Comparison of ENCODE assay signal across 21 mouse cellular contexts in the genomic region with DNA sequence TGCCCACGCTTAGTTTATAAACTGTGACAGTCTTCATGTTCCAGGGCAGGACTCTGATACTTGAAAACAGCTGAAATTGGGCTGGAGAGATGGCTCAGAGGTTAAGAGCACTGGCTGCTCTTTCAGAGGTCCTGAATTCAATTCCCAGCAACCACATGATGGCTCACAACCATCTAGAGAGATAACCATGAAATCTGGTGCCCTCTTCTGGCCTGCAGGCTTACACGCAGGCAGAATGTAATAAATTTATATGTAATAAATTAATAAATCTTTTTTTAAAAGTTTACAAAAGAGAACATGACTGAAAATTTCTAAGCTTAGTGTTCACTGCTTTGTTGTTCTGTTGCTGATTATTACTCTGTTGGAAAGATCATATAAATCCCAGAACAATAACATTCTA. TPM values are rescaled to one million over a fixed set of nuclear protein-coding genes. Genes with fewer than 3 reads are reported as not detected.
A peak's percentile ranks its signal among the peaks of the same experiment; 100 is the strongest.
DNase-seq lines count a peak whose midpoint lies in the region; ATAC-seq and TF ChIP-seq lines count a peak whose summit lies in the region.
"Had no signal": no experiment of that assay in that cellular context is flagged by ENCODE, and none has a peak within 500 bp of the region (broad histone marks: within the 10 kb centered on the region; RNA-seq: fewer than 3 reads in every experiment).

No protein-coding gene starts in this region.

- H3K36me3 ChIP-seq in hindbrain, postnatal 0 days (ENCODE audit: insufficient read depth, low read length): no peaks in the 10 kb centered on the region
- H3K36me3 ChIP-seq in hindbrain, embryonic 11.5 days (ENCODE audit: control insufficient read depth, insufficient read depth, low read length): no peaks in the 10 kb centered on the region
- H3K36me3 ChIP-seq in lung, embryonic 14.5 days (ENCODE audit: insufficient read depth): no peaks in the 10 kb centered on the region
- no peaks in the 10 kb centered on the region for H3K36me3 ChIP-seq in MEL (ENCODE audit: control insufficient read depth in 1 of 2, insufficient read depth in 2 of 2, low read length in 2 of 2)
- H3K36me3 ChIP-seq: hindbrain, embryonic 12.5 days; limb, embryonic 15.5 days; lung, embryonic 15.5 days; midbrain, embryonic 13.5 days; neural tube, embryonic 13.5 days had no signal

- no peak for TF ChIP-seq POLR2A in lung, adult 2 months (IDR thresholded peaks at IDR 0.05; ENCODE audit: borderline replicate concordance, extremely low read depth, low read depth, low read length)
- no peak for TF ChIP-seq POLR2A in MEL (IDR thresholded peaks at IDR 0.05; ENCODE audit: control insufficient read depth in 1 of 2, insufficient read depth in 1 of 2, low read depth in 1 of 2, low read length in 2 of 2, poor library complexity in 1 of 2)

- peak; percentile 54 for TF ChIP-seq RAD21 in MEL (IDR thresholded peaks at IDR 0.05; ENCODE audit: low read depth, low read length)

- no peak overlapping the region for H3K4me2 ChIP-seq in hindbrain, postnatal 0 days (ENCODE audit: low read depth, low read length)
- no peak overlapping the region for H3K4me2 ChIP-seq in hindbrain, embryonic 11.5 days (replicated peaks; ENCODE audit: low read depth, low read length)
- H3K4me2 ChIP-seq in lung, embryonic 14.5 days: no peak overlapping the region
- H3K4me2 ChIP-seq: forebrain, embryonic 13.5 days; hindbrain, embryonic 12.5 days; limb, embryonic 15.5 days; lung, embryonic 15.5 days; midbrain, embryonic 13.5 days; neural tube, embryonic 13.5 days had no signal

- no peak for ATAC-seq in hindbrain, postnatal 0 days
- no peak for ATAC-seq in hindbrain, embryonic 11.5 days (ENCODE audit: low FRiP score)
- no peak for ATAC-seq in lung, embryonic 14.5 days (ENCODE audit: insufficient read depth)
- ATAC-seq: forebrain, embryonic 13.5 days; midbrain, embryonic 13.5 days had no signal

- TF ChIP-seq CTCF in hindbrain, postnatal 0 days (IDR thresholded peaks at IDR 0.05; ENCODE audit: low read depth): peak; percentile 30
- peak; percentile 35 for TF ChIP-seq CTCF in lung, embryonic 14.5 days (IDR thresholded peaks at IDR 0.05; ENCODE audit: low read depth)
- TF ChIP-seq CTCF in lung, adult 2 months (IDR thresholded peaks at IDR 0.05; ENCODE audit: insufficient read depth, low read length): no peak
- TF ChIP-seq CTCF in MEL (IDR thresholded peaks at IDR 0.05 in 2 of 3, conservative IDR thresholded peaks at IDR 0.05 in 1 of 3; ENCODE audit: control insufficient read depth in 1 of 3, insufficient read depth in 1 of 3, low read depth in 2 of 3, low read length in 3 of 3, poor library complexity in 1 of 3, severe bottlenecking in 1 of 3): peak in 2 of 3 experiments; percentile 45 to 58; a peak in 4 of 6 replicates

- DNase-seq in hindbrain, postnatal 0 days (ENCODE audit: low spot score): no peak
- no peak for DNase-seq in hindbrain, embryonic 11.5 days (ENCODE audit: low spot score)
- DNase-seq in lung, embryonic 14.5 days: no peak
- DNase-seq in lung, adult 2 months: no peak
- DNase-seq in MEL (ENCODE audit: low read depth, low spot score): peak; percentile 64
- DNase-seq in adrenal gland, postnatal 25 days: no peak
- no peak for DNase-seq in thymus, postnatal 10 days (ENCODE audit: low spot score in 2 of 2)
- DNase-seq: adrenal gland, adult 8-10 months; cerebellum, adult 9-10 months; gastrocnemius, postnatal 10 days; right cerebral cortex, adult 18-20 months; thymus, postnatal 4 days had no signal

- no peaks in the 10 kb centered on the region for H3K27me3 ChIP-seq in hindbrain, postnatal 0 days (ENCODE audit: insufficient read depth, low read length)
- H3K27me3 ChIP-seq in hindbrain, embryonic 11.5 days (ENCODE audit: control insufficient read depth, insufficient read depth, low read length): no peaks in the 10 kb centered on the region
- no peaks in the 10 kb centered on the region for H3K27me3 ChIP-seq in lung, embryonic 14.5 days (ENCODE audit: insufficient read depth, low read length)
- peaks cover 0 to 2% of the 10 kb centered on the region in 2 experiments; a peak in 1 of 4 replicates for H3K27me3 ChIP-seq in MEL (ENCODE audit: control insufficient read depth in 1 of 2, insufficient read depth in 2 of 2, low read length in 2 of 2)
- H3K27me3 ChIP-seq: forebrain, embryonic 13.5 days; hindbrain, embryonic 12.5 days; limb, embryonic 15.5 days; lung, embryonic 15.5 days; midbrain, embryonic 13.5 days; neural tube, embryonic 13.5 days had no signal

- TF ChIP-seq EP300 in MEL (IDR thresholded peaks at IDR 0.05; ENCODE audit: low read depth in 1 of 2, low read length in 2 of 2): no peak

- no peak overlapping the region for H3K4me3 ChIP-seq in hindbrain, postnatal 0 days (ENCODE audit: low read length)
- H3K4me3 ChIP-seq in hindbrain, embryonic 11.5 days (ENCODE audit: low read depth, low read length): no peak overlapping the region
- H3K4me3 ChIP-seq in lung, embryonic 14.5 days (ENCODE audit: low read depth, low read length): no peak overlapping the region
- no peak overlapping the region for H3K4me3 ChIP-seq in lung, adult 2 months (replicated peaks; ENCODE audit: extremely low read depth, low read depth, low read length)
- H3K4me3 ChIP-seq in MEL (ENCODE audit: control insufficient read depth in 1 of 2, insufficient read depth in 1 of 2, low read depth in 2 of 2, low read length in 2 of 2): no peak overlapping the region
- H3K4me3 ChIP-seq: erythroblast, embryonic 14.5 days; forebrain, embryonic 13.5 days; hindbrain, embryonic 12.5 days; limb, embryonic 15.5 days; lung, embryonic 15.5 days; midbrain, embryonic 13.5 days; neural tube, embryonic 13.5 days had no signal

- no peaks in the 10 kb centered on the region for H3K4me1 ChIP-seq in hindbrain, postnatal 0 days (ENCODE audit: insufficient read depth, low read length)
- no peaks in the 10 kb centered on the region for H3K4me1 ChIP-seq in hindbrain, embryonic 11.5 days (replicated peaks; ENCODE audit: control insufficient read depth, insufficient read depth, low read length)
- no peaks in the 10 kb centered on the region for H3K4me1 ChIP-seq in lung, embryonic 14.5 days (ENCODE audit: insufficient read depth)
- no peaks in the 10 kb centered on the region for H3K4me1 ChIP-seq in lung, adult 2 months (ENCODE audit: control insufficient read depth, insufficient read depth, low read length)
- H3K4me1 ChIP-seq in MEL (ENCODE audit: control insufficient read depth in 1 of 2, insufficient read depth in 2 of 2, low read length in 2 of 2): no peaks in the 10 kb centered on the region; a peak in 2 of 4 replicates
- H3K4me1 ChIP-seq: hindbrain, embryonic 12.5 days; midbrain, embryonic 13.5 days; neural tube, embryonic 13.5 days had no signal

- no peaks in the 10 kb centered on the region for H3K79me2 ChIP-seq in MEL (ENCODE audit: control insufficient read depth, insufficient read depth, low read length, poor library complexity)

- 85% methylated on average over 2 of the region's 2 CpGs for WGBS in hindbrain, postnatal 0 days
- WGBS in hindbrain, embryonic 11.5 days: 78% methylated on average over 2 of the region's 2 CpGs
- 82% methylated on average over 2 of the region's 2 CpGs for WGBS in lung, embryonic 14.5 days
- WGBS in lung, adult 2 months: 87% methylated on average over 2 of the region's 2 CpGs

- H3K9me3 ChIP-seq in hindbrain, postnatal 0 days (ENCODE audit: low read length): no peaks in the 10 kb centered on the region
- H3K9me3 ChIP-seq in hindbrain, embryonic 11.5 days (ENCODE audit: control insufficient read depth, low read length): no peaks in the 10 kb centered on the region
- H3K9me3 ChIP-seq in lung, embryonic 14.5 days (ENCODE audit: low read depth, low read length): no peaks in the 10 kb centered on the region
- no peaks in the 10 kb centered on the region for H3K9me3 ChIP-seq in MEL (replicated peaks; ENCODE audit: insufficient read depth, low read length)
- H3K9me3 ChIP-seq: forebrain, embryonic 13.5 days; hindbrain, embryonic 12.5 days; limb, embryonic 15.5 days; lung, embryonic 15.5 days; midbrain, embryonic 13.5 days; neural tube, embryonic 13.5 days had no signal

- no peak overlapping the region for H3K27ac ChIP-seq in hindbrain, postnatal 0 days
- no peak overlapping the region for H3K27ac ChIP-seq in hindbrain, embryonic 11.5 days (ENCODE audit: low read depth, low read length)
- no peak overlapping the region for H3K27ac ChIP-seq in lung, embryonic 14.5 days (ENCODE audit: low read depth)
- no peak overlapping the region for H3K27ac ChIP-seq in MEL (ENCODE audit: control insufficient read depth, low read depth, low read length)
- H3K27ac ChIP-seq: forebrain, embryonic 13.5 days; hindbrain, embryonic 12.5 days; limb, embryonic 15.5 days; lung, embryonic 15.5 days; midbrain, embryonic 13.5 days; neural tube, embryonic 13.5 days had no signal

- H3K9ac ChIP-seq in hindbrain, postnatal 0 days (replicated peaks; ENCODE audit: low read length): no peak overlapping the region
- no peak overlapping the region for H3K9ac ChIP-seq in hindbrain, embryonic 11.5 days (ENCODE audit: low read depth, low read length)
- no peak overlapping the region for H3K9ac ChIP-seq in lung, embryonic 14.5 days
- H3K9ac ChIP-seq in MEL (ENCODE audit: control insufficient read depth, low read depth, low read length, poor library complexity, severe bottlenecking): no peak overlapping the region
- H3K9ac ChIP-seq: forebrain, embryonic 13.5 days; hindbrain, embryonic 12.5 days; limb, embryonic 15.5 days; lung, embryonic 15.5 days; midbrain, embryonic 13.5 days; neural tube, embryonic 13.5 days had no signal

RNA-seq across cellular contexts. Expression of gene Hopx, which starts 43.9 kb away (rescaled TPM):
- total RNA-seq in hindbrain, postnatal 0 days (2014; rRNA removed): 69.6 and 94.8 TPM in 2 replicates
- 7.3 and 10.3 TPM in 2 replicates for polyA plus RNA-seq in hindbrain, postnatal 0 days (2015; fragmentation: Nextera tagmentation; extraction: Ambion mirVana)
- 0.68 and 0.83 TPM in 2 replicates for polyA plus RNA-seq in hindbrain, embryonic 11.5 days (2014; fragmentation: Nextera tagmentation; extraction: Ambion mirVana)
- polyA plus RNA-seq in lung, embryonic 14.5 days (2014; fragmentation: Nextera tagmentation; extraction: Ambion mirVana): 2.4 and 3.6 TPM in 2 replicates
- polyA plus RNA-seq in lung, adult 2 months (2012; rRNA removed): 592 and 698 TPM in 2 replicates
- total RNA-seq in MEL (2012; rRNA removed): 42.3 and 43.4 TPM in 2 replicates
- polyA plus RNA-seq in MEL (2012; ENCODE audit: insufficient read depth in 1 of 2, insufficient read length in 2 of 2, low read depth in 1 of 2, low replicate concordance in 2 of 2, missing spikeins in 1 of 2): 10 to 100 TPM in 1 of 2 experiments, not detected in 1; 26.8 TPM
- 1.7 and 2.6 TPM in 2 replicates for total RNA-seq in adrenal gland, postnatal 25 days (2021)

RNA-seq across cellular contexts. Expression of gene Thegl, which starts 55.2 kb away (rescaled TPM):
- total RNA-seq in hindbrain, postnatal 0 days (2014; rRNA removed): 0.11 and 0.63 TPM in 2 replicates
- polyA plus RNA-seq in hindbrain, postnatal 0 days (2015; fragmentation: Nextera tagmentation; extraction: Ambion mirVana): 0.81 and 0.82 TPM in 2 replicates
- 0.46 TPM in 1 of 2 replicates, not detected in the other for polyA plus RNA-seq in hindbrain, embryonic 11.5 days (2014; fragmentation: Nextera tagmentation; extraction: Ambion mirVana)
- polyA plus RNA-seq in lung, embryonic 14.5 days (2014; fragmentation: Nextera tagmentation; extraction: Ambion mirVana): 0.30 and 0.66 TPM in 2 replicates
- 0.18 and 0.65 TPM in 2 replicates for polyA plus RNA-seq in lung, adult 2 months (2012; rRNA removed)
- not detected in 2 replicates for total RNA-seq in MEL (2012; rRNA removed)
- polyA plus RNA-seq in MEL (2012; ENCODE audit: insufficient read depth in 1 of 2, insufficient read length in 2 of 2, low read depth in 1 of 2, low replicate concordance in 2 of 2, missing spikeins in 1 of 2): not detected
- not detected in 2 replicates for total RNA-seq in adrenal gland, postnatal 25 days (2021)
- total RNA-seq: gastrocnemius, postnatal 10 days; heart, adult 8-10 months had no signal
- polyA plus RNA-seq: erythroblast, embryonic 14.5 days; heart, postnatal 0 days had no signal

Comparison
In these comparisons a context has a peak if more than half of its experiments do, and no peak if none do; other contexts are left out.
1. RNA of gene Hopx, which starts 43.9 kb away (polyA plus RNA-seq): 592 to 698 TPM in lung, adult 2 months; 26.8 TPM in MEL, 7.3 to 10.3 TPM in hindbrain, postnatal 0 days, 2.4 to 3.6 TPM in lung, embryonic 14.5 days and 0.68 to 0.83 TPM in hindbrain, embryonic 11.5 days; every median in the first group is over 10 times any median in the second.